Mouse (Mus musculus) heart, embryonic 11.5 days (tissue): ENCODE measurements around the gene Asb8. TPM values are rescaled to one million over a fixed set of nuclear protein-coding genes. Genes with fewer than 3 reads are reported as not detected.

Source experiments
- ATAC-seq: fragments of 200-750 bp; cut with Nextera tagmentation; replicated peaks from 2 replicates; pipeline ENCODE4 v1.8.0; 2017; ENCODE audit warnings: moderate library complexity; ENCODE audit not compliant: insufficient number of reproducible peaks, low FRiP score, low TSS enrichment
- H3K27ac ChIP-seq: fragments of 300-500 bp; sonication (generic); 2 replicates; pipeline ENCODE4 v1.5.1; 2014; ENCODE audit warnings: mild to moderate bottlenecking, low read depth, low read length
- H3K27me3 ChIP-seq: fragments of 300-500 bp; sonication (generic); 2 replicates; pipeline ENCODE4 v1.6.1; 2014; ENCODE audit warnings: mild to moderate bottlenecking, low read length, mixed read lengths; ENCODE audit not compliant: control insufficient read depth, insufficient read depth
- H3K36me3 ChIP-seq: fragments of 300-500 bp; sonication (generic); 2 replicates; pipeline ENCODE4 v1.6.1; 2014; ENCODE audit warnings: mild to moderate bottlenecking, low read length, moderate library complexity, mixed read lengths; ENCODE audit not compliant: control insufficient read depth, insufficient read depth
- H3K4me1 ChIP-seq: fragments of 300-500 bp; sonication (generic); 2 replicates; pipeline ENCODE4 v1.6.1; 2014; ENCODE audit warnings: low read length; ENCODE audit not compliant: control insufficient read depth, insufficient read depth
- H3K4me2 ChIP-seq: fragments of 300-500 bp; sonication (generic); 2 replicates; pipeline ENCODE4 v1.6.1; 2014; ENCODE audit warnings: mild to moderate bottlenecking, moderate library complexity
- H3K4me3 ChIP-seq: fragments of 300-500 bp; sonication (generic); 2 replicates; pipeline ENCODE4 v1.5.1; 2014; ENCODE audit warnings: low read depth, low read length
- H3K9ac ChIP-seq: fragments of 300-500 bp; sonication (generic); 2 replicates; pipeline ENCODE4 v1.6.1; 2014; ENCODE audit warnings: mild to moderate bottlenecking, low read depth, low read length, moderate library complexity
- H3K9me3 ChIP-seq: fragments of 300-500 bp; sonication (generic); replicated peaks from 2 replicates; pipeline ENCODE4 v1.6.1; 2016; ENCODE audit warnings: low read length; ENCODE audit not compliant: control insufficient read depth
- WGBS: fragments of 180-500 bp; shearing (Covaris S2); extraction: QIAGEN DNeasy Blood & Tissue Kit; methylation state at CpG from one replicate; pipeline ENCODE4 v1.1.7; 2014; ENCODE audit not compliant: insufficient replicate concordance; 5-methylcytosine and 5-hydroxymethylcytosine counted together
- polyA plus RNA-seq: library from polyadenylated mRNA; unstranded; fragments of >200 nt; fragmentation: Nextera tagmentation; extraction: Ambion mirVana; gene quantifications from 2 replicates; pipeline ENCODE4 v1.2.1, GENCODE M21; 2014

Asb8 gene
- polyA plus RNA-seq, 1 experiment from 2014 or later = 81.7 TPM

DNA sequence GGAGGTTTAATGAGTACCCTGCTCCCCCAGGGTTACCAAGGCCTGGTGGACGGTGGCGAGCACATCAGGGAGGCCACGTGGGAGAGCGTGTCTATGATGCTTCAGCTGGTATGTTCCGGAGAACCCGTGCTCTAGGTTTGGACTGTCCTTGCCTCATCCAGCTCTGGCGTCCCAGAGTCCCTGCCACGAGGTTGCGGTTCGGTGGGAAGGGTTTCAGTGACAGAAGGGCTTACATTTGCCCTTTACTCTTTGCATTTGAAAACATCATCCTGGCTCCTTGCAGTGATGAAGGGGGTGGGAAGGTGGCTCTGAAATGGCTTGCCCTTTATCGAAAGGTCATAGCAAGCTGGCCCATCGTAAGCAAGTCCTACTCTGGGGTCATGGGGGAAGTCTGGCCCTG is 46.1 kb downstream of the Asb8 start:
- Histone ChIP-seq H3K27ac (no peak overlapping the region), H3K27me3 (no peaks in the 10 kb centered on the region), H3K4me1 (peaks cover 7% of the 10 kb centered on the region), H3K36me3 (peaks cover 21% of the 10 kb centered on the region; the same call in 1 of the 2 replicates), H3K9ac (no peak overlapping the region), H3K9me3 (no peaks in the 10 kb centered on the region), H3K4me2 (no peak overlapping the region), H3K4me3 (no peak overlapping the region)
- ATAC-seq = no peak
- WGBS = 85% methylated on average over 12 of the region's 12 CpGs

DNA sequence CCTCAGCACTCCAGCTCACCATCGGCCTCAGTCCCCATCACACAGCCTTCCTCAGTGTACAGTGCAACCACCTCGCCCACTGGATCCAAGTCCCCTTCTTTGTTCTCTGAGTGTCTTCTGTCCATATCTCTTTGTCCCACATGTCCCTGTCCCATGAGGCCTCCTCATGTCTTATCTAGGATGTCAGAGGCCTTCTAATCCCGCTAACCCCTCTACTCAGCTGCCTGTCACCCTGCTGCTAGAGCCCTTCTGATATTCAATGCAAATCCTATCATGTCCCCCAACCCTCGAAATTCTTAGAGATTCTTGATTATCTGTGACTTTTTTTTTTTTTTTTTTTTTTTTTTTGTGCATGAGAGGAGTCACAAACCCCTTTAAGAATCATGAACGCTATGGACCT is 49.1 kb downstream of the Asb8 start:
- H3K9ac ChIP-seq = no peak overlapping the region
- ATAC-seq = peak; percentile 84
- H3K36me3 ChIP-seq = peaks cover 4% of the 10 kb centered on the region; the same call in 1 of the 2 replicates
- peak overlapping the region; percentile 35; the same call in 1 of the 2 replicates for H3K27ac ChIP-seq
- no peaks in the 10 kb centered on the region for H3K27me3 ChIP-seq
- H3K4me3 ChIP-seq = no peak overlapping the region
- 58% methylated on average over 5 of the region's 5 CpGs for WGBS
- peaks cover 7% of the 10 kb centered on the region for H3K4me1 ChIP-seq
- H3K9me3 ChIP-seq = no peaks in the 10 kb centered on the region
- H3K4me2 ChIP-seq = no peak overlapping the region

DNA sequence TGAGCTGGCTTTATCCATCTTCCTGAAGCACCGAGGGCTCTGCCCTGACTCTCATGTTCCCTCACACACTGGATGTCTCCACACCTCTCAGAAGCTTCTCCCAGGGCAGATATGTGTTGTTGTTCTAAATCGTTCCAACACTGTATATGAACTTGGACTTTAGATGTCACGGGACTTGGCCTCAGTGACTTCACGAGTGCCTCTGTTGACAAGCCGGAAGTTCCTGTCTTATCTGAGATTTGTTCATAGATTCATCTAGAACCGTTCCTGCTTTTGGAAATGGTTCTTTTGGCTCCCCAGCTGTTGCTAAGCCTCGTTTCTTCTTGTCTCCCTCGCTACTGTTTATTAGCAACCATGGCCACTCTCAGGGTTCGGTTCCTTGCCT is 49.7 kb downstream of the Asb8 start:
- Histone ChIP-seq H3K9me3 (no peaks in the 10 kb centered on the region), H3K4me3 (no peak overlapping the region), H3K27ac (peak overlapping the region; percentile 35; the same call in 1 of the 2 replicates), H3K36me3 (peaks cover 2% of the 10 kb centered on the region; the same call in 1 of the 2 replicates), H3K4me2 (no peak overlapping the region), H3K27me3 (no peaks in the 10 kb centered on the region), H3K9ac (no peak overlapping the region), H3K4me1 (peaks cover 7% of the 10 kb centered on the region)
- WGBS = 67% methylated on average over 9 of the region's 9 CpGs
- ATAC-seq = no peak

DNA sequence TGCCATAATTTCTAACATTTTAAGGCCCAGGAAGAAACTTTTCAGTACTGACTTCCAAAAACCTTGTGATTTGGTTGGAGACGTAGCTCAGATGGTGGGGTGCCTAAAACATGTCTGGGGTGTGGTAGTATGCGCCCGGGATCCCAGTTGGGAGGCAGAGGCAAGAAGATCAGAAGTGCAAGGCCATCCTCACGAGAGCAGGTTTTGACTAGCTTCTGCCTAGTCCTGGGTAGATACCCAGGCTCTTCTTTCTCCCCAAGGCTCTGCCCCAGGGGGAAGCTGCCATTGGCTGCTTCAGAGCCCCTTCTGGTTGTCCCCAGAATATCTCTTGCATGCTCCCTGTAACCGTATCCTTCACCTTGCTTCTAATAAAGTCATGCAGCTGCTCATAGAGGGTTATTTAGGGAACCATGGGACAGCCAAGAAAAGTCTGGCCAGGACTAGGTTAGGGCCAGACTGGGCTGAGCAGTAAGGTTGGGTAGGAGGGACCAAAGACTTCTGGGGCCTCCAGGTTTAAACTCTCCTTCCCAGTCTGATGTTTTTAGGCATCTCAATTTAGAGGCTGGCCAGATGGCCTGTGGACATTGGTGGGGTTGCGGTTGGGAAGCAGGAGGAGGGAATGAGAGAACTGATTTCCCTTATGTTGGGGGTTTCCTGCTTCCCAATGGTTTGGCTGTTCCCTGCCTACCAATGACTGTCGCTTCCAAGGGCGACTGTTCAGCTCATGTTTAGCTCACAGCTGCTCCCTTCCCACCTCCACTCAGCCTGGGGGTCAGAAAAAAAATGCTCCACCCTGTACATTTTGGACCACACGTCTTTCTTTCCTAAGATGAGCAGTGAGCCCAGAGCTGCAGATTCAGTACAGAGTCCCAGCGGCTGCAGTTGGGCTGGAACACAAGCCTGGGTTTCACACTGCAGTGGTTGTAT is 50.3 kb downstream of the Asb8 start:
- Histone ChIP-seq H3K4me3 (no peak overlapping the region), H3K9me3 (no peaks in the 10 kb centered on the region), H3K27ac (no peak overlapping the region), H3K4me2 (no peak overlapping the region), H3K4me1 (peaks cover 7% of the 10 kb centered on the region), H3K27me3 (no peaks in the 10 kb centered on the region), H3K36me3 (peaks cover 2% of the 10 kb centered on the region; the same call in 1 of the 2 replicates), H3K9ac (no peak overlapping the region)
- 83% methylated on average over 10 of the region's 10 CpGs for WGBS
- no peak for ATAC-seq

DNA sequence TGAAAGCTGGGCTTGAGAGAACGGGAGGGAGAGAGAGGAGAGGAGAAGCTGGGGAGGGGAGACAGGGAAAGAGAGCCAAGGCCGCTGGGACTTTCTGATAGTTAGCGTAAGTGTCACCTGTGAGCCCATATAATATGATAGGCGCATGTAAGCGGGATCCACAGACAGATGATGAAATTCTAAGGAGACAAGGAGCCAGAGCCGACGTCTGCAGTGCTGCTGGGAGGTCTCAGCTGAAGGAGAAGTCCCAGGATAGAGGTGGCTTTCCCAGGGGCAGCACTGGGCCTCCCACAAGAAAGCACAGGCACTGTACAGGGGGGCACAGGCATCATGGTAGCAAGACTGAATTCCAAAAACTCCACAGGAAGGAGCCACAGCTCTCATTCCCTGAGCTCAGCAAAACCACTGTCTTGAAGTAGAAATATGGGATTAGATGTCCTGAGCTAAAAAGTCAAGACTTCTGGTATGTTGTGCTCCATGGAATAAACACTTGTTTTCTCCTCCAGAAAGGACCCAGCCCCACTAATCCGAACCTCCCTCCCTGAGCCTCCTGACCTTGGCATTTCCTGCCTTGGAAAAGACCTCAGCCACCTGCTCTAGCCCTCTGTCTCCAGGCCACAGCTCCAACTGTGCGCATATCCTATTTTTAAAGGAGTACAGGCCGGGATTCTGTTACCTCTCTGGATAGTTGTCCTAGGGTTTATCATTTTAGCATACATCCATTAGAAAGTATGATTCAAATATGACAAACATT is 51.1 kb downstream of the Asb8 start:
- Histone ChIP-seq H3K9me3 (no peaks in the 10 kb centered on the region), H3K27ac (no peak overlapping the region), H3K9ac (no peak overlapping the region), H3K4me3 (no peak overlapping the region), H3K36me3 (peaks cover 2% of the 10 kb centered on the region; the same call in 1 of the 2 replicates), H3K27me3 (no peaks in the 10 kb centered on the region), H3K4me1 (peaks cover 10% of the 10 kb centered on the region), H3K4me2 (no peak overlapping the region)
- no peak for ATAC-seq
- WGBS = 79% methylated on average over 10 of the region's 10 CpGs

DNA sequence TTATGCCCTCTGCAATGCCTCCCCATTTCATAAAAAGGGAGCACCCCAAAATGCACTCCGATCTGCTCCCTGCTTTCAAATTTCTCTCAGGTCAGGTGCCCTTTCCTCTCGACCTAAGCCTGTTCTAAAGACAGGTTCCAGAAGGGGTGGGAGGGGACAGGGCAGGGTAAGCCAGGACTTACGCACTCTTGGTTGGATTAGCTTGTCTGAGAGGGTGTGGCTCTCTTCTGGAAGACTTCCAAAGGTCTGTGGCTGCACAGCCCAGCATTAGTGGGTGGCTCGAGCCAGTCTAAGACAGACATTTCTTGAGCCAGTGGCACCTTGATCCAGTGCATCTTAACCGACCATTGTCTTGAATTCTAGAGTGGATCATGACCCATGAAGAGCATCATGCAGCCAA is 53.6 kb downstream of the Asb8 start:
- Histone ChIP-seq H3K4me1 (peaks cover 10% of the 10 kb centered on the region), H3K27ac (no peak overlapping the region)

DNA sequence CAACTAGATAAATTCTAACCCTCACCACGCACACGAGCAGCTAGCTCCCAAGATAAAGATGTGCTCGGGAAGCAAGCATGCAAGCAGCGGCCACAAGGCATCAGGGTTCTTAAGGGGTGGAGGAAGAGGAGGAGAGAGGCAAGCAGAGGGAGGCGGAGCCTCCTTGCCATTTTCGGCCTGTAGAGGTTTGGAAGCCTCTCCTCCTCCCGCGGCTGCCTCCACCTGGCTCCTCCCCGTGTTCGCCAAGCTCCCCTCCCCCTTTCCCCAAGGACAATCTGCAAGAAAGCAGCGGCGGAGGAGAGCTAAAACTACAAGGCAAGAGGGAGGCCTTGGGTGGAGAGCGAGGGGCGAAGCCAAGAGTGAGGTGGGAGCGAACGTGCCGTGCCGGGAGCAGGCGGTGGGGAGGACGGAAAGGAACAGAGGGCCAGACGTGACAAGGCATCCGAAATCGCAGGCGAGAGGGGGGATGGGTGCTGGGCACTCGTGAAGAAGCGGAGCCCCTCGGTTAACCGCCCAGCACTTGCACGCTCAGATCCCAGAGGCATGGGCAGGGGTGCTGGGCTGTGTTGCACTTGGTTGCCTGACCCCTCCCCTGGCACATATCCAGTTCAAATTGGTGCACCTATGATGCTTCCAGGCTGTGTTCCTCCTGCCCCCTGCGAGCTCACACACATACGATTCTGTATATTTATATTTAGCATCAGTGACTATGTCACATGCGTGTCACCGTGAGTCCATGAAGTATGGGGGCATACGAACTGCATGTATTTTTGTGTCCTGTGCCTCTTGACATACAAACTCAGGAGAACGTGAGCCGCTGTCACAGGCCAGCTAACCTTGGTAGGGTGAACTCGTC is 56.9 kb downstream of the Asb8 start:
- Histone ChIP-seq H3K4me3 (peak overlapping the region; percentile 66), H3K36me3 (peaks cover 2% of the 10 kb centered on the region; the same call in 1 of the 2 replicates), H3K4me2 (peak overlapping the region; percentile 85), H3K27me3 (no peaks in the 10 kb centered on the region), H3K27ac (peak overlapping the region; percentile 87), H3K9ac (peak overlapping the region; percentile 79), H3K4me1 (peaks cover 3% of the 10 kb centered on the region; the same call in 1 of the 2 replicates), H3K9me3 (no peaks in the 10 kb centered on the region)
- ATAC-seq = peak; percentile 90
- 4% methylated on average over 37 of the region's 37 CpGs for WGBS

More for the DNA sequence above, 53.6 kb downstream of the Asb8 start:
- Histone ChIP-seq H3K9ac (no peak overlapping the region), H3K36me3 (peaks cover 2% of the 10 kb centered on the region; the same call in 1 of the 2 replicates), H3K27me3 (no peaks in the 10 kb centered on the region), H3K4me2 (no peak overlapping the region), H3K9me3 (no peaks in the 10 kb centered on the region), H3K4me3 (no peak overlapping the region)
- WGBS = 62% methylated on average over 5 of the region's 5 CpGs
- ATAC-seq = peak; percentile 55; the same call in 1 of the 2 replicates
